ENCODE assay signal across 8 mouse cellular contexts in the genomic region with DNA sequence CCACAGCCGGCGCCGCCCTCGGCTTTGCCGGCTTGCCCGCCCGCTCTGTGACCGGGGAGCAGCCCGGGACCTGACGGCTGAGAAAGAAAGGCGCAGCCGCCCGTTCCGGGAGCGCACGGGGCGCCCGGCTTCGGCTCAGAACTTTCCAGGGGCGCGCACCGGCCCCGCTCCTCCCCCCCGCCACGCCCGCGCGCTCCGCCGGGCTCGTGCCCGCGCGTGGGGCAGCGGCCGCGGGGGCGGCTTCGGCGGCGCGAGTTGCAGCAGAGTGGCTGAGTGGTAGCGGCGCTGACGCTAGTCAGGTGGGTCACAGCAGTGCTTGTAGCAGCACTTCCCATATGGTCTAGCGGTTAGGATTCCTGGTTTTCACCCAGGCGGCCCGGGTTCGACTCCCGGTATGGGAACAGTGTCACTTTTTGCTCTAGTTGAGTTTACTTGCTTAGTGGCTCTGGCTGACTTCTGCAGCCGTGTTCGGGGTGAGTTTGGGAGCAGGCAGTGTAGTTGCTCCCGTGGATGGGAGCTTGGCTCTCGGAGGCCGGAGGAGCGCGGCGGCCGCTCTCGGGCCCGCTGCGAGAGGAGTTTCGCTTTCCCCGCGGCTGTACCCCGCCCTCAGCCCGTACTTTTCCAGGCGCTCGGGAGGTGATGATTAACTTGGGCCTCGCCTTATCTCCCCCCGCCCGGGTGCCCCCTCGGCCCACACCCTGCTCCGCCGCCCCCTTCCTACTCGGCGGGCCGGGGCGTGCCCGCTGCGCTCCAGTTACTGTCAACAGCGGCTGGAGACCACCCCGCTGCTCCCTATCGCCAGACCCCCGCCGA. TPM values are rescaled to one million over a fixed set of nuclear protein-coding genes. Genes with fewer than 3 reads are reported as not detected.
DNase-seq lines count a peak whose midpoint lies in the region; ATAC-seq and TF ChIP-seq lines count a peak whose summit lies in the region.

A gene (minus strand): TSS at position 182 of the 813 bp plus-strand sequence.

- no peak for TF ChIP-seq CTCF in cortical plate, adult 2 months (IDR thresholded peaks at IDR 0.05; ENCODE audit: extremely low read depth, insufficient read depth, low read length)

- peak; percentile 82 for DNase-seq in adipocyte (ENCODE audit: low spot score)
- DNase-seq in gastrocnemius, adult 8-10 months (ENCODE audit: low spot score in 2 of 2), result peak; percentile 84 to 87
- DNase-seq in hindlimb bud, embryonic 11.5 days (ENCODE audit: extremely low spot score, low read depth, low spot score), result peak; percentile 83
- peak; percentile 93 to 99 for DNase-seq in left cerebral cortex, adult 8-10 months (ENCODE audit: low spot score in 2 of 2)
- peak; percentile 95 for DNase-seq in right cerebral cortex, adult 18-20 months
- DNase-seq in urinary bladder, adult 2 months (ENCODE audit: low spot score), result peak; percentile 85

- peak; percentile 75 for ATAC-seq in megakaryocyte, adult 5-6 weeks (ENCODE audit: poor library complexity, severe bottlenecking)

- peak within 1 kb of the TSS; percentile 52 for H3K4me3 ChIP-seq in cortical plate, adult 2 months (ENCODE audit: insufficient read depth, low read length)

- H3K4me1 ChIP-seq in cortical plate, adult 2 months (ENCODE audit: control insufficient read depth, insufficient read depth, low read length), result peaks cover 8% of the 10 kb centered on the region

- peak within 1 kb of the TSS; percentile 99 for H3K27ac ChIP-seq in cortical plate, adult 2 months (ENCODE audit: insufficient read depth, low read length)

- TF ChIP-seq POLR2A in cortical plate, adult 2 months (IDR thresholded peaks at IDR 0.05; ENCODE audit: extremely low read depth, insufficient read depth, low read length), result peak; percentile 49; the same call in 1 of the 2 replicates

RNA-seq across cellular contexts. Expression of the gene that starts here (rescaled TPM):
- polyA plus RNA-seq in cortical plate, adult 2 months (2012; rRNA removed), result 24.0 and 25.1 TPM in 2 replicates
- 10 to 100 TPM; 18.1 to 23.2 (median 20.3) TPM for total RNA-seq in gastrocnemius, adult 8-10 months (2022)
- 10 to 100 TPM; 45.6 to 51.2 (median 51.0) TPM for total RNA-seq in left cerebral cortex, adult 8-10 months (2022)
- 31.4 and 38.6 TPM in 2 replicates for total RNA-seq in megakaryocyte, adult 5-6 weeks (2015)
- total RNA-seq in megakaryocyte, adult 5-6 weeks (2017), result 72.6 and 75.8 TPM in 2 replicates
- 17.8 and 18.7 TPM in 2 replicates for polyA plus RNA-seq in urinary bladder, adult 2 months (2012; rRNA removed)

Comparison
In these comparisons a context has a peak if more than half of its experiments do, and no peak if none do; other contexts are left out.
1. Peak in every context shown above with its lines: DNase-seq, ATAC-seq, H3K4me3 ChIP-seq and H3K27ac ChIP-seq.